9 mouse cellular contexts compared by ENCODE assay signal in the genomic region with DNA sequence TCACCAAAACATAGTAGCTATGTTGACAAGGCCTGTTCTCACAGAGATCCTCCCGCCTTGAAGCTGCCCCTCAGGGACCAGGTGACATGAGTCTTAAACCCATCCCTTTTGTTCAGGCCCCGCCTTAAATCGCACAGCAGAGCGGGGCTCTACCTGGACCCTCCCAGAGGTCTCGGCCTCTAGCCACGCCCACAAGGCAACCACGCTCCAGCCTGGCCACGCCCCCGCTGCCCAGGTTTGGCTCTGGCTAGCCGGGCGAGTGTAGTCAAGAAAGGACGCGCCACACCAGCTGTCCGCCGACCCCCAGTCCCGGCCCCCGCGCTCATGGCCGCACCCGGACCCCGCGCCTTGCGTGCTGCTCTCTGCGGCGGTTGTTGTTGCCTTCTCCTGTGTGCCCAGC. TPM values are rescaled to one million over a fixed set of nuclear protein-coding genes. Genes with fewer than 3 reads are reported as not detected.
DNase-seq lines count a peak whose midpoint lies in the region; ATAC-seq and TF ChIP-seq lines count a peak whose summit lies in the region.
"Had no signal": no experiment of that assay in that cellular context is flagged by ENCODE, and none has a peak within 500 bp of the region (broad histone marks: within the 10 kb centered on the region; RNA-seq: fewer than 3 reads in every experiment).

No protein-coding gene starts in this region.

- no peak for TF ChIP-seq CTCF in forebrain, postnatal 0 days (IDR thresholded peaks at IDR 0.05; ENCODE audit: low read depth)

- ATAC-seq in heart, embryonic 12.5 days (ENCODE audit: insufficient number of reproducible peaks, low FRiP score): no peak
- no peak for ATAC-seq in forebrain, postnatal 0 days
- ATAC-seq in midbrain, embryonic 11.5 days (ENCODE audit: low FRiP score): 0 out of 2 replicates have a peak, but pooled peaks have one; percentile 35
- ATAC-seq: Patski had no signal

- intact Hi-C loops in gastrocnemius, postnatal 36 days (cut with DNase I): no loop called here

- peaks cover 11% of the 10 kb centered on the region for H3K4me1 ChIP-seq in heart, embryonic 12.5 days (replicated peaks)
- H3K4me1 ChIP-seq in forebrain, postnatal 0 days (ENCODE audit: insufficient read depth): 0 out of 2 replicates have a peak, but pooled peaks cover 4% of the 10 kb centered on the region
- H3K4me1 ChIP-seq in midbrain, embryonic 11.5 days (ENCODE audit: control insufficient read depth, insufficient read depth, low read length): peaks cover 4% of the 10 kb centered on the region

- WGBS in heart, embryonic 12.5 days: 1% methylated on average over 25 of the region's 25 CpGs
- 7% methylated on average over 25 of the region's 25 CpGs for WGBS in forebrain, postnatal 0 days
- 2% methylated on average over 25 of the region's 25 CpGs for WGBS in midbrain, embryonic 11.5 days

- no peak overlapping the region for H3K27ac ChIP-seq in heart, embryonic 12.5 days (ENCODE audit: poor library complexity, severe bottlenecking)
- H3K27ac ChIP-seq in forebrain, postnatal 0 days (ENCODE audit: low read depth, low read length): no peak overlapping the region
- no peak overlapping the region for H3K27ac ChIP-seq in midbrain, embryonic 11.5 days (ENCODE audit: low read depth, low read length)

- H3K27me3 ChIP-seq in heart, embryonic 12.5 days (replicated peaks): peaks cover 33% of the 10 kb centered on the region
- 0 out of 2 replicates have a peak, but pooled peaks cover 2% of the 10 kb centered on the region for H3K27me3 ChIP-seq in forebrain, postnatal 0 days (ENCODE audit: insufficient read depth, low read length)
- peaks cover 10% of the 10 kb centered on the region for H3K27me3 ChIP-seq in midbrain, embryonic 11.5 days (ENCODE audit: control insufficient read depth, insufficient read depth, low read length)
- H3K27me3 ChIP-seq: Patski had no signal

- peak overlapping the region; percentile 79 for H3K4me2 ChIP-seq in heart, embryonic 12.5 days
- peak overlapping the region; percentile 47 for H3K4me2 ChIP-seq in forebrain, postnatal 0 days (ENCODE audit: low read depth)
- H3K4me2 ChIP-seq in midbrain, embryonic 11.5 days: peak overlapping the region; percentile 43

- H3K36me3 ChIP-seq in heart, embryonic 12.5 days: no peaks in the 10 kb centered on the region
- H3K36me3 ChIP-seq in forebrain, postnatal 0 days (ENCODE audit: insufficient read depth): no peaks in the 10 kb centered on the region
- H3K36me3 ChIP-seq in midbrain, embryonic 11.5 days (ENCODE audit: control insufficient read depth, insufficient read depth, low read length): no peaks in the 10 kb centered on the region

- no peaks in the 10 kb centered on the region for H3K9me3 ChIP-seq in heart, embryonic 12.5 days (replicated peaks)
- no peaks in the 10 kb centered on the region for H3K9me3 ChIP-seq in forebrain, postnatal 0 days (ENCODE audit: low read length)
- H3K9me3 ChIP-seq in midbrain, embryonic 11.5 days (ENCODE audit: control insufficient read depth, low read length): no peaks in the 10 kb centered on the region

- peak overlapping the region; percentile 41 for H3K4me3 ChIP-seq in heart, embryonic 12.5 days
- H3K4me3 ChIP-seq in forebrain, postnatal 0 days (ENCODE audit: low read depth, low read length): peak overlapping the region; percentile 18
- H3K4me3 ChIP-seq in midbrain, embryonic 11.5 days (ENCODE audit: low read depth, low read length): peak overlapping the region; percentile 5; the same call in 1 of the 2 replicates

- DNase-seq in heart, postnatal 4 days: no peak
- DNase-seq in forebrain, postnatal 0 days: no peak
- DNase-seq in kidney, postnatal 25 days: peak; percentile 79 to 85
- DNase-seq in midbrain, embryonic 11.5 days (ENCODE audit: low spot score, missing footprints): no peak
- DNase-seq in frontal cortex, postnatal 25 days (ENCODE audit: low spot score in 2 of 2): no peak
- DNase-seq in thymus, adult 18-20 months: no peak
- DNase-seq in gastrocnemius, postnatal 36 days: no peak

- peak overlapping the region; percentile 61 for H3K9ac ChIP-seq in heart, embryonic 12.5 days
- H3K9ac ChIP-seq in forebrain, postnatal 0 days: 0 out of 2 replicates have a peak overlapping the region, but pooled peaks have one; percentile 28
- H3K9ac ChIP-seq in midbrain, embryonic 11.5 days (ENCODE audit: low read length): no peak overlapping the region

RNA-seq across cellular contexts. Expression of a gene that starts 8.3 kb away (rescaled TPM):
- polyA plus RNA-seq in heart, embryonic 12.5 days (2016; fragmentation: Nextera tagmentation; extraction: Ambion mirVana): 0.27 and 0.37 TPM in 2 replicates
- total RNA-seq in heart, postnatal 4 days (2021): under 1 TPM; 0.20 to 0.45 TPM
- 1.1 and 2.2 TPM in 2 replicates for total RNA-seq in forebrain, postnatal 0 days (2014; rRNA removed)
- 2.6 and 2.7 TPM in 2 replicates for polyA plus RNA-seq in forebrain, postnatal 0 days (2015; fragmentation: Nextera tagmentation; extraction: Ambion mirVana)
- 0.10 and 0.55 TPM in 2 replicates for polyA plus RNA-seq in midbrain, embryonic 11.5 days (2014; fragmentation: Nextera tagmentation; extraction: Ambion mirVana)
- total RNA-seq in gastrocnemius, postnatal 36 days (2021): not detected

RNA-seq across cellular contexts. Expression of a gene that starts 8.7 kb away (rescaled TPM):
- polyA plus RNA-seq in heart, embryonic 12.5 days (2016; fragmentation: Nextera tagmentation; extraction: Ambion mirVana): 0.34 TPM in 1 of 2 replicates, not detected in the other
- total RNA-seq in heart, postnatal 4 days (2021): not detected
- 2.8 and 4.6 TPM in 2 replicates for total RNA-seq in forebrain, postnatal 0 days (2014; rRNA removed)
- polyA plus RNA-seq in forebrain, postnatal 0 days (2015; fragmentation: Nextera tagmentation; extraction: Ambion mirVana): 4.2 and 6.1 TPM in 2 replicates
- polyA plus RNA-seq in midbrain, embryonic 11.5 days (2014; fragmentation: Nextera tagmentation; extraction: Ambion mirVana): 0.23 and 0.47 TPM in 2 replicates
- under 1 TPM in 1 of 2 experiments, not detected in 1; 0.27 TPM for total RNA-seq in gastrocnemius, postnatal 36 days (2021)

RNA-seq across cellular contexts. Expression of a gene that starts 20.0 kb away (rescaled TPM):
- polyA plus RNA-seq in heart, embryonic 12.5 days (2016; fragmentation: Nextera tagmentation; extraction: Ambion mirVana): 2.3 and 3.2 TPM in 2 replicates
- 1 to 10 TPM; 6.3 to 6.8 TPM for total RNA-seq in heart, postnatal 4 days (2021)
- 4.7 and 7.2 TPM in 2 replicates for total RNA-seq in forebrain, postnatal 0 days (2014; rRNA removed)
- polyA plus RNA-seq in forebrain, postnatal 0 days (2015; fragmentation: Nextera tagmentation; extraction: Ambion mirVana): 4.3 and 4.4 TPM in 2 replicates
- 1.3 and 2.0 TPM in 2 replicates for polyA plus RNA-seq in midbrain, embryonic 11.5 days (2014; fragmentation: Nextera tagmentation; extraction: Ambion mirVana)
- total RNA-seq in gastrocnemius, postnatal 36 days (2021): 10 to 100 TPM in 1 of 2 experiments, 1 to 10 TPM in 1; 7.1 to 10.4 TPM

RNA-seq across cellular contexts. Expression of a gene that starts 42.3 kb away (rescaled TPM):
- 0.41 and 0.47 TPM in 2 replicates for polyA plus RNA-seq in heart, embryonic 12.5 days (2016; fragmentation: Nextera tagmentation; extraction: Ambion mirVana)
- under 1 TPM; 0.48 to 0.79 TPM for total RNA-seq in heart, postnatal 4 days (2021)
- 0.69 TPM in 1 of 2 replicates, not detected in the other for total RNA-seq in forebrain, postnatal 0 days (2014; rRNA removed)
- 0.14 and 0.52 TPM in 2 replicates for polyA plus RNA-seq in forebrain, postnatal 0 days (2015; fragmentation: Nextera tagmentation; extraction: Ambion mirVana)
- 0.37 and 0.83 TPM in 2 replicates for polyA plus RNA-seq in midbrain, embryonic 11.5 days (2014; fragmentation: Nextera tagmentation; extraction: Ambion mirVana)
- total RNA-seq in gastrocnemius, postnatal 36 days (2021): under 1 TPM in 1 of 2 experiments, not detected in 1; 0.64 TPM

RNA-seq across cellular contexts. Expression of a gene that starts 56.9 kb away (rescaled TPM):
- polyA plus RNA-seq in heart, embryonic 12.5 days (2016; fragmentation: Nextera tagmentation; extraction: Ambion mirVana): 52.4 and 55.2 TPM in 2 replicates
- 10 to 100 TPM; 35.1 to 35.6 TPM for total RNA-seq in heart, postnatal 4 days (2021)
- total RNA-seq in forebrain, postnatal 0 days (2014; rRNA removed): 108 and 125 TPM in 2 replicates
- 146 and 157 TPM in 2 replicates for polyA plus RNA-seq in forebrain, postnatal 0 days (2015; fragmentation: Nextera tagmentation; extraction: Ambion mirVana)
- polyA plus RNA-seq in midbrain, embryonic 11.5 days (2014; fragmentation: Nextera tagmentation; extraction: Ambion mirVana): 71.2 and 82.0 TPM in 2 replicates
- 10 to 100 TPM; 20.9 to 22.5 TPM for total RNA-seq in gastrocnemius, postnatal 36 days (2021)

Comparison
In these comparisons a context has a peak if more than half of its experiments do, and no peak if none do; other contexts are left out.
1. DNase-seq: peak in kidney, postnatal 25 days (2 of 2); none in heart, postnatal 4 days (single experiment), forebrain, postnatal 0 days (single experiment), midbrain, embryonic 11.5 days (single experiment), frontal cortex, postnatal 25 days (0 of 2), thymus, adult 18-20 months (0 of 2) and gastrocnemius, postnatal 36 days (0 of 2).
2. Peak in every context shown above with its lines, with median percentiles within 50 percentile points of each other: H3K4me2 ChIP-seq and H3K4me3 ChIP-seq.